In the genomic region with DNA sequence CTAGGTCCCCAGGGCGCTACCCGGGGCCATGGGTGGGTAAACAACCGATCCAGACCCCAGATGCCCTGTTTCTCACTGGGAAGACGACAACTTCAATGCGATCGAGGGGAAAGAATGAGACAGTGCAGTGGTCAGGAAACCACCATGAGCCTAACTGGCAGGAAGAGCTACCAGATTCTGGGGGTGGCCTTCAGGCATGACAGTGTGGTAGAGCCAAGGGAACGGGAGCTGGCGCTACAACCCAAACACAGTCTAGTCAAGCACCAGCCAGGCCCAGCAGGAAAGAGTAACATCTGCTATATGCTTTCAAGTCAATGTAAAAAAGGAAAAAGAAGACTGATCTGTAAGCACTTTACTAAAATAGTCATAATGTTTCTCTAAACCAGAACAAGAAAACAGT, we compare ENCODE assay signal across 12 mouse cellular contexts. TPM values are rescaled to one million over a fixed set of nuclear protein-coding genes. Genes with fewer than 3 reads are reported as not detected.
DNase-seq lines count a peak whose midpoint lies in the region; ATAC-seq and TF ChIP-seq lines count a peak whose summit lies in the region.
"Had no signal": no experiment of that assay in that cellular context is flagged by ENCODE, and none has a peak within 500 bp of the region (broad histone marks: within the 10 kb centered on the region; RNA-seq: fewer than 3 reads in every experiment).

No protein-coding gene starts in this region.

- peak overlapping the region; percentile 63 for H3K27ac ChIP-seq in forebrain, embryonic 16.5 days (ENCODE audit: low read length)
- H3K27ac ChIP-seq in forebrain, embryonic 12.5 days, result no peak overlapping the region
- H3K27ac ChIP-seq in hindbrain, embryonic 13.5 days, result peak overlapping the region; percentile 64
- H3K27ac ChIP-seq in hindbrain, embryonic 16.5 days (ENCODE audit: low read depth, low read length), result no peak overlapping the region
- H3K27ac ChIP-seq in lung, embryonic 15.5 days, result peak overlapping the region; percentile 48; the same call in 1 of the 2 replicates
- H3K27ac ChIP-seq in intestine, postnatal 0 days (ENCODE audit: low read depth, low read length), result 0 out of 2 replicates have a peak overlapping the region, but pooled peaks have one; percentile 15

- no peak for TF ChIP-seq CTCF in intestine, postnatal 0 days (IDR thresholded peaks at IDR 0.05; ENCODE audit: low read depth)

- WGBS in forebrain, embryonic 16.5 days, result 85% methylated on average over 8 of the region's 8 CpGs
- WGBS in forebrain, embryonic 12.5 days, result 84% methylated on average over 8 of the region's 8 CpGs
- WGBS in hindbrain, embryonic 13.5 days, result 83% methylated on average over 8 of the region's 8 CpGs
- WGBS in hindbrain, embryonic 16.5 days, result 76% methylated on average over 8 of the region's 8 CpGs
- WGBS in lung, embryonic 15.5 days, result 75% methylated on average over 8 of the region's 8 CpGs
- WGBS in intestine, postnatal 0 days, result 86% methylated on average over 8 of the region's 8 CpGs

- DNase-seq in lung, postnatal 36 days, result no peak
- DNase-seq in spleen, adult 12 weeks (ENCODE audit: low spot score), result no peak
- DNase-seq: B cell, adult 2 months; cerebellum, postnatal 25 days; gastrocnemius, postnatal 36 days; thymus, adult 2 months had no signal

- no peaks in the 10 kb centered on the region for H3K9me3 ChIP-seq in forebrain, embryonic 16.5 days (ENCODE audit: control insufficient read depth, low read length)
- no peaks in the 10 kb centered on the region for H3K9me3 ChIP-seq in forebrain, embryonic 12.5 days
- no peaks in the 10 kb centered on the region for H3K9me3 ChIP-seq in hindbrain, embryonic 13.5 days
- H3K9me3 ChIP-seq in hindbrain, embryonic 16.5 days (ENCODE audit: control insufficient read depth, low read length), result no peaks in the 10 kb centered on the region
- no peaks in the 10 kb centered on the region for H3K9me3 ChIP-seq in lung, embryonic 15.5 days
- no peaks in the 10 kb centered on the region for H3K9me3 ChIP-seq in intestine, postnatal 0 days (ENCODE audit: control insufficient read depth)

- no peaks in the 10 kb centered on the region for H3K27me3 ChIP-seq in forebrain, embryonic 16.5 days (replicated peaks; ENCODE audit: control insufficient read depth, insufficient read depth, low read length)
- no peaks in the 10 kb centered on the region for H3K27me3 ChIP-seq in forebrain, embryonic 12.5 days
- H3K27me3 ChIP-seq in hindbrain, embryonic 13.5 days, result no peaks in the 10 kb centered on the region
- H3K27me3 ChIP-seq in hindbrain, embryonic 16.5 days (replicated peaks; ENCODE audit: control insufficient read depth, insufficient read depth, low read length), result no peaks in the 10 kb centered on the region
- H3K27me3 ChIP-seq in lung, embryonic 15.5 days, result no peaks in the 10 kb centered on the region
- H3K27me3 ChIP-seq in intestine, postnatal 0 days (replicated peaks; ENCODE audit: control insufficient read depth, insufficient read depth, low read length), result no peaks in the 10 kb centered on the region

- no peak overlapping the region for H3K9ac ChIP-seq in forebrain, embryonic 16.5 days (replicated peaks; ENCODE audit: low read depth, low read length)
- no peak overlapping the region for H3K9ac ChIP-seq in forebrain, embryonic 12.5 days
- no peak overlapping the region for H3K9ac ChIP-seq in hindbrain, embryonic 13.5 days
- H3K9ac ChIP-seq in hindbrain, embryonic 16.5 days (ENCODE audit: low read depth, low read length), result no peak overlapping the region
- no peak overlapping the region for H3K9ac ChIP-seq in lung, embryonic 15.5 days
- no peak overlapping the region for H3K9ac ChIP-seq in intestine, postnatal 0 days (ENCODE audit: low read depth, low read length)

- no peak for ATAC-seq in forebrain, embryonic 16.5 days
- no peak for ATAC-seq in forebrain, embryonic 12.5 days (ENCODE audit: low FRiP score)
- ATAC-seq in hindbrain, embryonic 13.5 days (ENCODE audit: low FRiP score), result no peak
- ATAC-seq in hindbrain, embryonic 16.5 days, result no peak
- no peak for ATAC-seq in lung, embryonic 15.5 days (ENCODE audit: borderline replicate concordance, extremely low read depth, low FRiP score, low TSS enrichment)
- no peak for ATAC-seq in intestine, postnatal 0 days

- H3K4me1 ChIP-seq in forebrain, embryonic 16.5 days (replicated peaks; ENCODE audit: control insufficient read depth, insufficient read depth, low read length), result peaks cover 32% of the 10 kb centered on the region
- H3K4me1 ChIP-seq in forebrain, embryonic 12.5 days, result no peaks in the 10 kb centered on the region; the same call in 1 of the 2 replicates
- peaks cover 60% of the 10 kb centered on the region for H3K4me1 ChIP-seq in hindbrain, embryonic 13.5 days (replicated peaks)
- H3K4me1 ChIP-seq in hindbrain, embryonic 16.5 days (ENCODE audit: control insufficient read depth, insufficient read depth, low read depth, low read length), result peaks cover 20% of the 10 kb centered on the region
- H3K4me1 ChIP-seq in lung, embryonic 15.5 days, result peaks cover 39% of the 10 kb centered on the region
- H3K4me1 ChIP-seq in intestine, postnatal 0 days (replicated peaks; ENCODE audit: control insufficient read depth, insufficient read depth, low read length), result no peaks in the 10 kb centered on the region

- no peak overlapping the region for H3K4me2 ChIP-seq in forebrain, embryonic 16.5 days (ENCODE audit: low read length)
- no peak overlapping the region for H3K4me2 ChIP-seq in forebrain, embryonic 12.5 days
- H3K4me2 ChIP-seq in hindbrain, embryonic 13.5 days, result no peak overlapping the region
- no peak overlapping the region for H3K4me2 ChIP-seq in hindbrain, embryonic 16.5 days (ENCODE audit: low read length)
- H3K4me2 ChIP-seq in lung, embryonic 15.5 days, result no peak overlapping the region
- no peak overlapping the region for H3K4me2 ChIP-seq in intestine, postnatal 0 days (replicated peaks; ENCODE audit: low read depth)

- H3K36me3 ChIP-seq in forebrain, embryonic 16.5 days (ENCODE audit: control insufficient read depth, insufficient read depth), result no peaks in the 10 kb centered on the region
- peaks cover 7% of the 10 kb centered on the region; the same call in 1 of the 2 replicates for H3K36me3 ChIP-seq in forebrain, embryonic 12.5 days (replicated peaks)
- no peaks in the 10 kb centered on the region for H3K36me3 ChIP-seq in hindbrain, embryonic 13.5 days
- no peaks in the 10 kb centered on the region for H3K36me3 ChIP-seq in hindbrain, embryonic 16.5 days (ENCODE audit: control insufficient read depth, insufficient read depth, low read length)
- no peaks in the 10 kb centered on the region for H3K36me3 ChIP-seq in lung, embryonic 15.5 days
- no peaks in the 10 kb centered on the region for H3K36me3 ChIP-seq in intestine, postnatal 0 days (ENCODE audit: control insufficient read depth, insufficient read depth)

- no peak overlapping the region for H3K4me3 ChIP-seq in forebrain, embryonic 16.5 days (replicated peaks; ENCODE audit: low read length)
- H3K4me3 ChIP-seq in forebrain, embryonic 12.5 days (replicated peaks), result no peak overlapping the region
- no peak overlapping the region for H3K4me3 ChIP-seq in hindbrain, embryonic 13.5 days
- H3K4me3 ChIP-seq in hindbrain, embryonic 16.5 days (ENCODE audit: low read length), result no peak overlapping the region
- H3K4me3 ChIP-seq in lung, embryonic 15.5 days, result no peak overlapping the region
- no peak overlapping the region for H3K4me3 ChIP-seq in intestine, postnatal 0 days (ENCODE audit: low read depth, low read length)

RNA-seq across cellular contexts. Expression of gene Zcchc14, which starts 16.5 kb away (rescaled TPM):
- 37.3 and 38.5 TPM in 2 replicates for polyA plus RNA-seq in forebrain, embryonic 16.5 days (2015; fragmentation: Nextera tagmentation; extraction: Ambion mirVana)
- polyA plus RNA-seq in forebrain, embryonic 12.5 days (2016; fragmentation: Nextera tagmentation; extraction: Ambion mirVana), result 28.3 and 30.5 TPM in 2 replicates
- 27.5 and 28.3 TPM in 2 replicates for polyA plus RNA-seq in hindbrain, embryonic 13.5 days (2015; fragmentation: Nextera tagmentation; extraction: Ambion mirVana)
- polyA plus RNA-seq in hindbrain, embryonic 16.5 days (2015; fragmentation: Nextera tagmentation; extraction: Ambion mirVana), result 19.3 and 20.9 TPM in 2 replicates
- 13.5 and 14.2 TPM in 2 replicates for polyA plus RNA-seq in lung, embryonic 15.5 days (2015; fragmentation: Nextera tagmentation; extraction: Ambion mirVana)
- polyA plus RNA-seq in intestine, postnatal 0 days (2015; fragmentation: Nextera tagmentation; extraction: Ambion mirVana), result 6.9 and 8.3 TPM in 2 replicates

RNA-seq across cellular contexts. Expression of gene Map1lc3b, which starts 46.0 kb away (rescaled TPM):
- 407 and 443 TPM in 2 replicates for polyA plus RNA-seq in forebrain, embryonic 16.5 days (2015; fragmentation: Nextera tagmentation; extraction: Ambion mirVana)
- 248 and 250 TPM in 2 replicates for polyA plus RNA-seq in forebrain, embryonic 12.5 days (2016; fragmentation: Nextera tagmentation; extraction: Ambion mirVana)
- 372 and 374 TPM in 2 replicates for polyA plus RNA-seq in hindbrain, embryonic 13.5 days (2015; fragmentation: Nextera tagmentation; extraction: Ambion mirVana)
- polyA plus RNA-seq in hindbrain, embryonic 16.5 days (2015; fragmentation: Nextera tagmentation; extraction: Ambion mirVana), result 355 and 365 TPM in 2 replicates
- 199 and 200 TPM in 2 replicates for polyA plus RNA-seq in lung, embryonic 15.5 days (2015; fragmentation: Nextera tagmentation; extraction: Ambion mirVana)
- 264 and 267 TPM in 2 replicates for polyA plus RNA-seq in intestine, postnatal 0 days (2015; fragmentation: Nextera tagmentation; extraction: Ambion mirVana)

RNA-seq across cellular contexts. Expression of gene Fbxo31, which starts 57.6 kb away (rescaled TPM):
- polyA plus RNA-seq in forebrain, embryonic 16.5 days (2015; fragmentation: Nextera tagmentation; extraction: Ambion mirVana), result 33.8 and 35.9 TPM in 2 replicates
- polyA plus RNA-seq in forebrain, embryonic 12.5 days (2016; fragmentation: Nextera tagmentation; extraction: Ambion mirVana), result 18.6 and 19.3 TPM in 2 replicates
- polyA plus RNA-seq in hindbrain, embryonic 13.5 days (2015; fragmentation: Nextera tagmentation; extraction: Ambion mirVana), result 24.4 and 26.8 TPM in 2 replicates
- 37.0 and 37.5 TPM in 2 replicates for polyA plus RNA-seq in hindbrain, embryonic 16.5 days (2015; fragmentation: Nextera tagmentation; extraction: Ambion mirVana)
- 15.9 and 17.3 TPM in 2 replicates for polyA plus RNA-seq in lung, embryonic 15.5 days (2015; fragmentation: Nextera tagmentation; extraction: Ambion mirVana)
- polyA plus RNA-seq in intestine, postnatal 0 days (2015; fragmentation: Nextera tagmentation; extraction: Ambion mirVana), result 4.5 and 5.6 TPM in 2 replicates

Comparison
In these comparisons a context has a peak if more than half of its experiments do, and no peak if none do; other contexts are left out.
1. H3K27ac ChIP-seq: peak in forebrain, embryonic 16.5 days (single experiment), hindbrain, embryonic 13.5 days (single experiment), lung, embryonic 15.5 days (single experiment) and intestine, postnatal 0 days (single experiment); none in forebrain, embryonic 12.5 days (single experiment) and hindbrain, embryonic 16.5 days (single experiment).